Mouse (Mus musculus) liver, adult 2 months (tissue): Measurements from ENCODE around the gene Prelid3b.

Experiments used
- CTCF ChIP-seq: fragments of 200-500 bp; IDR thresholded peaks from 2 replicates; pipeline ENCODE4 v1.5.1; 2011; ENCODE audit warnings: low read depth, low read length, control low read depth
- POLR2A ChIP-seq: fragments of 200-500 bp; IDR thresholded peaks from 2 replicates; pipeline ENCODE4 v1.6.1; 2011; ENCODE audit warnings: low read length, control low read depth; ENCODE audit not compliant: insufficient read depth; ENCODE audit errors: extremely low read depth

DNA sequence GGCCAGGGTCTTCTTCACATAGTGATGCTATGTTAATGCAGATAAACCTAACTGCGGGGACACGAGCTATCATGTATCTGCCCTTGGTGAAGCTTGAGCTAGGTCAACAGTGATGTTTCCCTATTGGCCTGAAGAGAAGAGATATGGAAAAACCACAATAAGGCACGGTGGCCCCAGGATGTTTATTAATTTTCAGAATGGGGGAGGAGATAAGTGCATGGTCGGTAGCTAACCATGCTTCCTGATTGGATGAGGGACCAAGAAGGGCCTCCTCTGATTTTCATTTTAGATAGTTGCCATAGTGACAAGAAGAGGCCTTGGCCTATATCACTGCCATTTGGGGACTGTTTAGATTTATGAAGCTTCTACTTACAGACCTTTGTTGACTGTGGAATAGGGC, 2.5 kb downstream of the Prelid3b start:
- TF ChIP-seq CTCF, result no peak
- no peak for TF ChIP-seq POLR2A
